In the genomic region with DNA sequence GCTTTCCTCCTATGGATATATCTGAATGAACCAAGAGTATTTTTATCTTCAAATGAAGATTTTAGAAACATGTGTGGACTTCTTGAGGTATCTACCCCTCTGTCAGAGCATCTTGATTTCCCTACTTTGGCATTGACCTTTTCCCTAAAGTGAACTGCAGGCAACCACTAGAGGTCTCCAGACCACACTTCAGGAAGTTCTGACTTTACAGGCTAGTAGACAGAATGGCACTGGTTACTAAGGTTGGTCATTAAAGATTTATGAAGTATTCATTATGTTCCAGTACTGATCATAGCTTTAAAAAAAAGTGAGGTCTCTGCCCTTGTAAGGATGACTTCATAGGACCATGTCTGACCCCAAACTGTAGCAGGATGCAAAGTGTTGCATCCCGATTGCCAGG, we compare ENCODE assay signal across 9 mouse cellular contexts. TPM values are rescaled to one million over a fixed set of nuclear protein-coding genes. Genes with fewer than 3 reads are reported as not detected.
DNase-seq lines count a peak whose midpoint lies in the region; ATAC-seq and TF ChIP-seq lines count a peak whose summit lies in the region.
"Had no signal": no experiment of that assay in that cellular context is flagged by ENCODE, and none has a peak within 500 bp of the region (broad histone marks: within the 10 kb centered on the region; RNA-seq: fewer than 3 reads in every experiment).

No protein-coding gene starts in this region.

- no peak overlapping the region for H3K4me3 ChIP-seq in heart, adult 2 months
- H3K4me3 ChIP-seq in neural tube, embryonic 14.5 days (ENCODE audit: low read depth, low read length), result no peak overlapping the region
- no peak overlapping the region for H3K4me3 ChIP-seq in neural tube, embryonic 15.5 days (replicated peaks)
- no peak overlapping the region for H3K4me3 ChIP-seq in limb, embryonic 10.5 days

- TF ChIP-seq CTCF in heart, adult 2 months (IDR thresholded peaks at IDR 0.05), result peak; percentile 76

- no peaks in the 10 kb centered on the region for H3K36me3 ChIP-seq in heart, adult 2 months (ENCODE audit: control insufficient read depth, insufficient read depth, low read length)
- no peaks in the 10 kb centered on the region for H3K36me3 ChIP-seq in neural tube, embryonic 14.5 days (ENCODE audit: control insufficient read depth, insufficient read depth, low read length)
- H3K36me3 ChIP-seq in neural tube, embryonic 15.5 days, result no peaks in the 10 kb centered on the region
- no peaks in the 10 kb centered on the region for H3K36me3 ChIP-seq in limb, embryonic 10.5 days

- H3K27ac ChIP-seq in heart, adult 2 months, result no peak overlapping the region
- no peak overlapping the region for H3K27ac ChIP-seq in neural tube, embryonic 14.5 days (ENCODE audit: low read depth, low read length)
- no peak overlapping the region for H3K27ac ChIP-seq in neural tube, embryonic 15.5 days (replicated peaks)
- no peak overlapping the region for H3K27ac ChIP-seq in limb, embryonic 10.5 days

- no peaks in the 10 kb centered on the region for H3K79me2 ChIP-seq in heart, adult 2 months (replicated peaks; ENCODE audit: control insufficient read depth, insufficient read depth, low read length)

- H3K4me2 ChIP-seq in neural tube, embryonic 14.5 days (ENCODE audit: low read depth, low read length), result no peak overlapping the region
- no peak overlapping the region for H3K4me2 ChIP-seq in neural tube, embryonic 15.5 days

- no peak for DNase-seq in heart, adult 2 months
- DNase-seq in heart, adult 9 months (ENCODE audit: low spot score in 2 of 2), result no peak
- DNase-seq in cerebellum, adult 9-11 months, result peak; percentile 8
- DNase-seq in retina, postnatal 1 day, result peak; percentile 5
- DNase-seq in limb, embryonic 10.5 days (ENCODE audit: low spot score), result no peak
- DNase-seq in thymus, postnatal 14 days, result no peak
- DNase-seq: gastrocnemius, postnatal 10 days had no signal

- no peaks in the 10 kb centered on the region for H3K9me3 ChIP-seq in neural tube, embryonic 14.5 days (ENCODE audit: control insufficient read depth, low read length)
- no peaks in the 10 kb centered on the region for H3K9me3 ChIP-seq in neural tube, embryonic 15.5 days (replicated peaks)
- no peaks in the 10 kb centered on the region for H3K9me3 ChIP-seq in limb, embryonic 10.5 days (replicated peaks)

- no peaks in the 10 kb centered on the region for H3K4me1 ChIP-seq in heart, adult 2 months (ENCODE audit: control insufficient read depth, insufficient read depth, low read length)
- H3K4me1 ChIP-seq in neural tube, embryonic 14.5 days (ENCODE audit: control insufficient read depth, insufficient read depth, low read length), result no peaks in the 10 kb centered on the region
- H3K4me1 ChIP-seq in neural tube, embryonic 15.5 days, result peaks cover 14% of the 10 kb centered on the region
- no peaks in the 10 kb centered on the region for H3K4me1 ChIP-seq in limb, embryonic 10.5 days

- H3K27me3 ChIP-seq in heart, adult 2 months (ENCODE audit: control insufficient read depth, insufficient read depth, low read length), result no peaks in the 10 kb centered on the region
- H3K27me3 ChIP-seq in neural tube, embryonic 14.5 days (ENCODE audit: control insufficient read depth, insufficient read depth, low read length), result no peaks in the 10 kb centered on the region
- no peaks in the 10 kb centered on the region for H3K27me3 ChIP-seq in neural tube, embryonic 15.5 days (replicated peaks)
- no peaks in the 10 kb centered on the region for H3K27me3 ChIP-seq in limb, embryonic 10.5 days (ENCODE audit: low read depth, poor library complexity, severe bottlenecking)

- ATAC-seq in neural tube, embryonic 14.5 days (ENCODE audit: low read depth), result 0 out of 2 replicates have a peak, but pooled peaks have one; percentile 21
- no peak for ATAC-seq in neural tube, embryonic 15.5 days (ENCODE audit: low FRiP score)

- 96% methylated on average over 1 of the region's 1 CpGs for WGBS in heart, adult 2 months
- 96% methylated on average over 1 of the region's 1 CpGs for WGBS in neural tube, embryonic 14.5 days
- WGBS in neural tube, embryonic 15.5 days, result 92% methylated on average over 1 of the region's 1 CpGs
- 97% methylated on average over 1 of the region's 1 CpGs for WGBS in limb, embryonic 10.5 days

- intact Hi-C loops in heart, adult 2 months (cut with DNase I), result loop anchor here (2.0 kb wide), 1 partner anchor 228 kb away; no protein-coding TSS in a partner anchor

- no peak for TF ChIP-seq POLR2A in heart, adult 2 months (IDR thresholded peaks at IDR 0.05; ENCODE audit: insufficient read depth, low read depth, low read length)

- no peak for TF ChIP-seq EP300 in heart, adult 2 months (IDR thresholded peaks at IDR 0.05; ENCODE audit: insufficient read depth, low read depth, low read length)

- no peak overlapping the region for H3K9ac ChIP-seq in heart, adult 2 months (ENCODE audit: low read depth, low read length)
- H3K9ac ChIP-seq in neural tube, embryonic 14.5 days (replicated peaks; ENCODE audit: low read depth, low read length), result no peak overlapping the region
- no peak overlapping the region for H3K9ac ChIP-seq in neural tube, embryonic 15.5 days (replicated peaks)

RNA-seq across cellular contexts. Expression of a gene that starts 46.0 kb away (rescaled TPM):
- 10 to 100 TPM; 16.9 to 18.4 TPM for total RNA-seq in heart, adult 2 months (2021)
- polyA plus RNA-seq in heart, adult 2 months (2012; rRNA removed), result 5.8 and 10.5 TPM in 2 replicates
- 3.0 and 3.3 TPM in 2 replicates for polyA plus RNA-seq in neural tube, embryonic 14.5 days (2014; fragmentation: Nextera tagmentation; extraction: Ambion mirVana)
- polyA plus RNA-seq in neural tube, embryonic 15.5 days (2015; fragmentation: Nextera tagmentation; extraction: Ambion mirVana), result 4.1 and 4.2 TPM in 2 replicates
- polyA plus RNA-seq in limb, embryonic 10.5 days (2016; fragmentation: Nextera tagmentation; extraction: Ambion mirVana), result 10.0 and 11.6 TPM in 2 replicates

RNA-seq across cellular contexts. Expression of a gene that starts 58.2 kb away (rescaled TPM):
- total RNA-seq in heart, adult 2 months (2021), result not detected
- polyA plus RNA-seq in heart, adult 2 months (2012; rRNA removed), result not detected in 2 replicates
- 0.88 and 1.5 TPM in 2 replicates for polyA plus RNA-seq in neural tube, embryonic 14.5 days (2014; fragmentation: Nextera tagmentation; extraction: Ambion mirVana)
- polyA plus RNA-seq in neural tube, embryonic 15.5 days (2015; fragmentation: Nextera tagmentation; extraction: Ambion mirVana), result 0.90 and 1.2 TPM in 2 replicates
- not detected in 2 replicates for polyA plus RNA-seq in limb, embryonic 10.5 days (2016; fragmentation: Nextera tagmentation; extraction: Ambion mirVana)

Comparison
In these comparisons a context has a peak if more than half of its experiments do, and no peak if none do; other contexts are left out.
1. DNase-seq: peak in cerebellum, adult 9-11 months (single experiment) and retina, postnatal 1 day (single experiment); none in heart, adult 2 months (0 of 2), heart, adult 9 months (0 of 2), limb, embryonic 10.5 days (single experiment) and thymus, postnatal 14 days (single experiment).